In genomic region chr10:94458690-94459089, GRCm38 (mm10) we compare ENCODE assay signal across 11 mouse cellular contexts.
A peak's percentile ranks its signal among the peaks of the same experiment; 100 is the strongest.
DNase-seq lines count a peak whose midpoint lies in the region; ATAC-seq lines count a peak whose summit lies in the region.
"Had no signal": no experiment of that assay in that cellular context is flagged by ENCODE, and none has a peak within 500 bp of the region (broad histone marks: within the 10 kb centered on the region; RNA-seq: fewer than 3 reads in every experiment).

No protein-coding gene starts in this region.

- H3K4me2 ChIP-seq in forebrain, embryonic 14.5 days (ENCODE audit: low read length) = no peak overlapping the region
- H3K4me2 ChIP-seq: embryonic facial prominence, embryonic 15.5 days had no signal

- no peak overlapping the region for H3K4me3 ChIP-seq in forebrain, embryonic 14.5 days (ENCODE audit: low read depth, low read length)
- H3K4me3 ChIP-seq in forebrain, embryonic 10.5 days = no peak overlapping the region
- H3K4me3 ChIP-seq: embryonic facial prominence, embryonic 15.5 days had no signal

- no peaks in the 10 kb centered on the region for H3K9me3 ChIP-seq in forebrain, embryonic 14.5 days (replicated peaks; ENCODE audit: control insufficient read depth, low read length)
- no peaks in the 10 kb centered on the region for H3K9me3 ChIP-seq in forebrain, embryonic 10.5 days
- H3K9me3 ChIP-seq: embryonic facial prominence, embryonic 15.5 days had no signal

- no peak for ATAC-seq in forebrain, embryonic 14.5 days

- peak; percentile 26 for DNase-seq in forebrain, embryonic 14.5 days (ENCODE audit: low spot score)
- no peak for DNase-seq in forebrain, embryonic 10.5 days (ENCODE audit: extremely low spot score, low spot score)
- peak; percentile 72 for DNase-seq in kidney, postnatal 10 days
- no peak for DNase-seq in kidney, postnatal 36 days
- peak; percentile 60 for DNase-seq in embryo, embryonic 11 days
- DNase-seq in mesoderm, embryonic 11.5 days (ENCODE audit: low read depth, low spot score) = peak; percentile 69
- no peak for DNase-seq in right cerebral cortex, postnatal 36 days (ENCODE audit: low spot score in 2 of 2)
- no peak for DNase-seq in right cerebral cortex, postnatal 4 days
- DNase-seq: kidney, adult 2 months; liver had no signal

- no peaks in the 10 kb centered on the region for H3K27me3 ChIP-seq in forebrain, embryonic 14.5 days (replicated peaks; ENCODE audit: control insufficient read depth, insufficient read depth, low read length)
- H3K27me3 ChIP-seq in forebrain, embryonic 10.5 days (ENCODE audit: poor library complexity, severe bottlenecking) = no peaks in the 10 kb centered on the region

- H3K27ac ChIP-seq in forebrain, embryonic 14.5 days (ENCODE audit: low read depth, low read length) = no peak overlapping the region
- H3K27ac ChIP-seq in forebrain, embryonic 10.5 days = no peak overlapping the region
- H3K27ac ChIP-seq: embryonic facial prominence, embryonic 15.5 days had no signal

- WGBS in forebrain, embryonic 14.5 days = 74% methylated on average over 6 of the region's 6 CpGs
- WGBS in forebrain, embryonic 10.5 days = 71% methylated on average over 6 of the region's 6 CpGs

- no peaks in the 10 kb centered on the region for H3K36me3 ChIP-seq in forebrain, embryonic 14.5 days (ENCODE audit: control insufficient read depth, insufficient read depth, low read length)
- no peaks in the 10 kb centered on the region for H3K36me3 ChIP-seq in forebrain, embryonic 10.5 days (replicated peaks)
- H3K36me3 ChIP-seq: embryonic facial prominence, embryonic 15.5 days had no signal

- no peak overlapping the region for H3K9ac ChIP-seq in forebrain, embryonic 14.5 days (ENCODE audit: low read length)
- H3K9ac ChIP-seq: embryonic facial prominence, embryonic 15.5 days had no signal

- H3K4me1 ChIP-seq in forebrain, embryonic 14.5 days (ENCODE audit: control insufficient read depth, insufficient read depth, low read length) = no peaks in the 10 kb centered on the region
- H3K4me1 ChIP-seq in forebrain, embryonic 10.5 days = no peaks in the 10 kb centered on the region

Comparison
In these comparisons a context has a peak if more than half of its experiments do, and no peak if none do; other contexts are left out.
1. DNase-seq: peak in forebrain, embryonic 14.5 days (single experiment), kidney, postnatal 10 days (single experiment), embryo, embryonic 11 days (single experiment) and mesoderm, embryonic 11.5 days (single experiment); none in forebrain, embryonic 10.5 days (single experiment), kidney, postnatal 36 days (0 of 2), right cerebral cortex, postnatal 36 days (0 of 2) and right cerebral cortex, postnatal 4 days (single experiment).